Mouse (Mus musculus) embryo, embryonic 10.5 days (tissue): ENCODE measurements around the gene Taar5.

ENCODE experiments used
- DNase-seq: peaks from one replicate; pipeline ENCODE4 v3.0.0-alpha.2; 2015; ENCODE audit warnings: low spot score

Taar5 gene

GRCm38 (mm10) chr10:24008143-24008542 is 37.6 kb downstream of the Taar5 start:
- DNase-seq: no peak
